Mouse (Mus musculus): ENCODE measurements at regions not wholly inside any gene's neighbourhood (a gene's known extent, or its start where the extent isn't known, plus 50 kb on each side); places are given as distances from the start of the nearest gene placed in this dataset.

DNA sequence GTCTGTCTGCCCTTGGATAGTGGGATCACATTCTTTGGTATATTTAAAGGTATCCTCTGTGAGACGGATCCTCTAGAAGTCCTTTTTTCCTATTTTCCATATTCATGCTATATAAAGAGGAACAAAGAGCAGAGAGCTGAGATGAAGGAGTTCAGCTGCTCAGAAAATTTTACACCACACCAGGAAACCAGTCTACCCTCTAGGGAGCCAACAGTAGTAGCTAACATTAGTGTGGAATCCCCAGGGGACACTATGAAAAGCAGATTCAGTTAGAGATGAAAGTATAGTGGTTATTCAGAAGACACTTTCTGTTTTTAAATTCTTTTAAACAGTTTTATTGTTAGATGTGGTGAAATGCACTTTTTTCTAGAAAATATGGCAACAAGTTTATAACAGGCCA is 1348.5 kb upstream of the Tacstd2 start:
- no peak for TF ChIP-seq CTCF (IDR thresholded peaks at IDR 0.05; ENCODE audit: low read depth, low read length)
- no peak for TF ChIP-seq POLR2A (IDR thresholded peaks at IDR 0.05; ENCODE audit: extremely low read depth, insufficient read depth, low read length)

Data from liver, adult 2 months (tissue).